Mouse (Mus musculus) adipose tissue, adult 10 weeks (tissue): ENCODE measurements around the gene Krtap19-4. TPM values are rescaled to one million over a fixed set of nuclear protein-coding genes. Genes with fewer than 3 reads are reported as not detected.

Experiments used
- polyA plus RNA-seq: library from polyadenylated mRNA; stranded (reverse); fragments of 350-450 nt; fragmentation: Illumina TruSeq; extraction: RNeasy Lipid Tissue Mini Kit (QIAGEN cat#74804); gene quantifications from one replicate; pipeline ENCODE4 v1.2.3, GENCODE M21; 2014; ENCODE audit warnings: low read depth, low replicate concordance

The Krtap19-4 gene
- not detected for polyA plus RNA-seq

DNA sequence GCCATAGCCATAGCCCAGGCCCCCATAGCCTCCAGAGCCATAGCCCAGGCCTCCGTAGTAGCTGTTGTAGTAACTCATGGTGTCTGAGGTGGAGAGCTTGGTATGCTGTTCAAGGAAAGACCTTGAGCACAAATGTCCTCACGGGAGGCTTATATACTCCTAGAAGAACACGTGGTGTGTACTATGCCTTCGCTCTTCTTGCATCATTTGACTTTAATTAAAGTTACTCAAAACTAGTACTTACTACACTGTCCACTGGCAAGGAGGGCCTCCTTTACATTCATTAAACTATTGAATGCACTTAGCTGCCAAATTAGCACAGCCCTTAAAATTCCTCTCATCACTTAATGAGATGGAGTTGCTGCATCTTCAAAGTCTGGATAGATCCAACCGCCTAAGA, at the start of gene Krtap19-4:
Gene Krtap19-4, minus strand, starts transcription at position 101 of the 400 bp plus-strand sequence.

DNA sequence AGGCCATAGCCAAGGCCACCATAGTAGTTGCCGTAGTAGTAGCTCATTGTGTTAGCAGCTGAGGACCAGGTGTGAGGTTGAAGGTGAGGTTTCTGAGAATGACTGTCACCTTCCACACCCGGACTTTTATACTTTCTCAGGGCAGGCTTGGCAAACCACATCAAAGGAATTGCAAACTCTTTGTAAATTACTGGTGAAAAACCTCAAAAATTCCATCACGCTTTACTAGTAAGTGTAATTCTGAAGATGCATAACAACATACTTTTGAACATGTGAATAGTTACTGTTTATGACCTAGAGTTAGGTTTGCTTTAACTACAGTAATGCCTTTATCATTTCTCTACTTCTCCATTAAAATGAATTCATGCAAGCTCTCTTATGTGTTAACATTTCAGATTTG, 47.3 kb upstream of the Krtap19-4 start, which contains the start of gene Krtap19-9b:
Gene Krtap19-9b, minus strand, starts transcription at position 101 of the 400 bp plus-strand sequence.

DNA sequence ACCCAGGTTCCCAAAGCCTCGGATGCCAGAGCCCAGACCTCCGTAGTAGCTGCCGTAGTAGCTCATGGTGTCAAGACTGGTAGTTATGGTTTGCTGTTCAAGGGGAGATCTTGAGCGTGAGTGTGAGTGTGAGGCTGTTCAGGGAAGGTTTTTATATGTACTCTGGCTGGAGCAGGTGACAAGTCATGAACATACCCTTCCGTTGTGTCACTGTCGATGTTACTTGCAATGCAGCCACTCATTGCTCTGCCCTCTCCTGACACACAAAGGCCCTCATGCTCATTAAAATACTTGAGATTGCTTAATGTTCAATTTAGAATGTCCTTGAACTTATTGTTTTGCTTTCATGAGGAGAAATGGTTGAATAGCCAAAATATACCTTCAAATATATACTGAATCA, 11.5 kb upstream of the Krtap19-4 start, which contains the start of gene Krtap19-5:
Gene Krtap19-5, minus strand, starts transcription at position 101 of the 400 bp plus-strand sequence.

DNA sequence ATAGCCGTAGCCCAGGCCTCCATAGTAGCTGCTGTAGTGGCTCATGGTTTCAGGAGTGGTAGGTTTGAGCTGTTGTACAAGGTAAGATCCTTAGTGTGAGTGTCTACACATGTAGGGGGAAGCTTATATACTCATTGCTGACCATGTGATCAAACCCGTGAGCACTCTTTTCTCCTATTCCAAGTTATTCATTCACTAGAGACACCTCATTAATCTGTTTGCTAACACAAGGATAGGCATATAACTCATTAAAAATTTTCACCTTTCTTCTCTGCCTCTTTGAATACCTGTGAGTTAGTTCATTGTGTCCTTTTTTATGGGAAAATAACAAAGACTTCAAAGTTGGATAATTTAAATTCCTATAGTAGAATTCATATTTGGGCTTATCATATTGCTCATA, 7.0 kb downstream of the Krtap19-4 start, which contains the start of gene Krtap19-3:
Gene Krtap19-3, minus strand, starts transcription at position 101 of the 400 bp plus-strand sequence.

DNA sequence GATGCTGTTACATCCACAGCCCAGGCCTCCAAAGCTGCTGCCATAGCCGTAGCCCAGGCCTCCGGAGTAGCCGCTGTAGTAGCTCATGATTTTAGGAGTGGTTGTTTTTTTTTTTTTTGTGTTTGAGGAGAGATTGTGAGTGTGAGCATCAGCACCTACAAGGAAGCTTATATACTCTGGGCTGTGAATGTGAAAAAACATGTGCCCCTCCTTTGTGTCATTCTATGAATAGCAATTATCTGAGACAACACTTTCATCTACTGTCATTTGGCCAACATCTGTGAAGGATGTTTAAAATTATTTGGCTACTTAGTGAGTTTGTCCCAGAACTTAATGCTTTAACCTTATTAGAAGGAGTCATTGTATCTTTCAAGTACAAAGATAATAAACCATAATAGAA, 10.7 kb downstream of the Krtap19-4 start, which contains the start of gene Krtap19-2:
Gene Krtap19-2, minus strand, starts transcription at position 101 of the 400 bp plus-strand sequence.

DNA sequence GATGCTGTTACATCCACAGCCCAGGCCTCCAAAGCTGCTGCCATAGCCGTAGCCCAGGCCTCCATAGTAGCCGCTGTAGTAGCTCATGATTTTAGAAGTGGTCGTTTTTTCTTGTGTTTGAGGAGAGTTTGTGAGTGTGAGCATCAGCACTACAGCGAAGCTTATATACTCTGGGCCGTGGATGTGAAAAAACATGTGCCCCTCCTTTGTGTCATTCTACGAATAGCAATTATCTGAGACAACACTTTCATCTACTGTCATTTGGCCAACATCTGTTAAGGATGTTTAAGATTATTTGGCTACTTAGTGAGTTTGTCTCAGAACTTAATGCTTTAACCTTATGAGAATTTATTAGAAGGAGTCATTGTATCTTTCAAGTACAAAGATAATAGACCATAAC, 15.6 kb downstream of the Krtap19-4 start, which contains the start of gene Krtap19-1:
Gene Krtap19-1, minus strand, starts transcription at position 101 of the 400 bp plus-strand sequence.

Other genes with a start within 250 kb of the Krtap19-4 start
- not detected for gene Krtap26-1, start 237.3 kb downstream of the Krtap19-4 start, polyA plus RNA-seq
- gene Krtap27-1, start 213.4 kb downstream of the Krtap19-4 start, polyA plus RNA-seq = not detected
- gene 2310061N02Rik, start 177.1 kb downstream of the Krtap19-4 start, polyA plus RNA-seq = not detected
- not detected for gene Krtap13-1, start 156.2 kb downstream of the Krtap19-4 start, polyA plus RNA-seq
- not detected for gene Krtap13, start 133.5 kb downstream of the Krtap19-4 start, polyA plus RNA-seq
- gene 2310034C09Rik, start 126.2 kb downstream of the Krtap19-4 start, polyA plus RNA-seq = not detected
- not detected for gene 2310057N15Rik, start 110.9 kb downstream of the Krtap19-4 start, polyA plus RNA-seq
- gene Gm5965, start 107.2 kb downstream of the Krtap19-4 start, polyA plus RNA-seq = not detected
- not detected for gene Gm20741, start 72.9 kb downstream of the Krtap19-4 start, polyA plus RNA-seq
- gene Krtap15, start 64.9 kb downstream of the Krtap19-4 start, polyA plus RNA-seq = not detected
- not detected for gene Krtap14, start 58.9 kb downstream of the Krtap19-4 start, polyA plus RNA-seq
- not detected for gene Krtap19-1, start 15.7 kb downstream of the Krtap19-4 start, polyA plus RNA-seq
- gene Krtap19-2, start 10.8 kb downstream of the Krtap19-4 start, polyA plus RNA-seq = not detected
- gene Krtap19-3, start 7.1 kb downstream of the Krtap19-4 start, polyA plus RNA-seq = not detected
- gene Krtap19-5, start 11.4 kb upstream of the Krtap19-4 start, polyA plus RNA-seq = not detected
- not detected for gene Krtap19-9b, start 47.2 kb upstream of the Krtap19-4 start, polyA plus RNA-seq
- not detected for gene Krtap16-3, start 77.8 kb upstream of the Krtap19-4 start, polyA plus RNA-seq
- gene Krtap22-2, start 125.7 kb upstream of the Krtap19-4 start, polyA plus RNA-seq = not detected
- gene Gm10229, start 130.2 kb upstream of the Krtap19-4 start, polyA plus RNA-seq = not detected
- not detected for gene Krtap6-1, start 146.6 kb upstream of the Krtap19-4 start, polyA plus RNA-seq
- not detected for gene Gm10228, start 156.4 kb upstream of the Krtap19-4 start, polyA plus RNA-seq
- gene Krtap6-5, start 162.8 kb upstream of the Krtap19-4 start, polyA plus RNA-seq = not detected
- gene 1110025L11Rik, start 178.9 kb upstream of the Krtap19-4 start, polyA plus RNA-seq = not detected
- not detected for gene Krtap6-3, start 198.9 kb upstream of the Krtap19-4 start, polyA plus RNA-seq